Mouse (Mus musculus) T-helper 2 cell (primary cell): ENCODE measurements around the gene Hnrnpd.

ENCODE experiments used
- in situ Hi-C: fragments of 300-600 bp; cut with MboI, MseI; formaldehyde crosslinking; loops from one replicate; pipeline ENCODE4 v1.15.1; 2025; ENCODE audit warnings: high pct_unique_total_duplicates

Hnrnpd gene

GRCm38 (mm10) chr5:99959960-99960359, 18.8 kb downstream of the Hnrnpd start:
- in situ Hi-C loops, result no loop called here

DNA sequence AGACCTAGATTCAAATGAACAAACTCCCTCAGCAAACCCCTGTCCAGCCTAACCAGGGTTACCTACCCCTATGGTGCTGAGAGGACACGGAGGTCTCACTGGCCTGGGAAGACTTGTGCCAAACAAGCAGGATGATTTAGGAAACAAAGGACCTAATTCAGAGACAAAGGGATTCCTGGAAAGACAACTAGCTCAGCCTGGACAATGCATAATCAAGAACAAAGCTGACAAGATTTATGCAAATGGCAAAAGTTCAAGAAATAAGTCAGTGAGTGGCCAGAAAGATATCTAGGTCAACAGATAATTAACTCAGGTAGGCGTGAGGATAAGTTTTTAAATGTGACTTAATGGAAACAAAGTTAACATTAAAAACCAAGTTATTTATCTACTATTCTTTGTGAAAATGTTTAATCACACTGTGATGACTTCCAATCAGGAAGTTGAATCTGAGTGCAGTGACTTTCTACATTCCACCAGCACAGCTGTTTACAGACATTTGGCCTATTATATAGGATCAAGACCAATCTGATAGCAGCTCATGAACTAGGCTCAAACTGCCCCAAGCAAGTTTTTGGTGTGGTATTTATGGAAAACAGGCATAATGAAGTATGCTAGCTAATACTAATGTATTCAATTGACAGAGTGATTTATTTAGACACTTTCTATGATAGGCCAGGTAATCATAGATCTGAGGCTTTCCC, 19.4 kb downstream of the Hnrnpd start:
- in situ Hi-C loops, result no loop called here

DNA sequence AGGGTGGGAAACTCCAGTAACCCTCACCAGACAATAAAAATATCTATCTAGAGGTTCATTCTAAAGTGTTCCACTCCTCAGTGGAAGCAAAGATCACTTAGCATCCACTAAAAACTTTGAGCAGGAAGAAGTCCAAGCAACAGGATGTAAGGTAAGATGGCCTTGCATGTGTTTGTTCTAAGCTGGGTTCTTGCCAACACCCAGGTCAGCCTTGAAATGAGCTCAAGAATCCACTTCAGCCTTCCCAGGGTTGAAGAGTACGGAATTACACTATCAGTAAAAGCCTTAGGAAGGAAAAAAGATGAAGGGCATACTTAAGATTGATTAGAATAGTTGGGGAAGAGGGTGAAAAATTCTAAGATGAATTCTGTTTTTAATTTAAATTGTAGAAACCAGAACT, 20.1 kb downstream of the Hnrnpd start:
- in situ Hi-C loops, result no loop called here

- in situ Hi-C loops, result no loop called here
Measured at GRCm38 (mm10) chr5:99953883-99954282, 24.9 kb downstream of the Hnrnpd start.

DNA sequence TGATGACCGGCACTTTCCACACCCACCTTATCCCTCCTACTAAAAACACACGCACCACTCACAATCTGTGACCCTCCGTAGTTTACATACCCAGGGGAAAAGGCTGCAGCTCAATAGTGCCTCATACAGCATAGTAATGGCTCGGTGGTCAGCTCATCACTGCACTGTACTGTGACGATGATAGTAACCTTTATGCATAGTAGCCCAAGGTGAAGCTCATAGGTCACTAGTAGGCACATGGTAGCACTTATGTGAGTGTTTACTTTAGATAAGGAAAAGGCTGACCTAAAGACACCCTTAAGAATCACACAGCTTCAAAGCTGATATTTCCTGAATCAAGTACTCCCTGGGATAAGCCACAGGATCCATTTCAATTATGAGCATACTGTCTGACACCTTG, 26.2 kb downstream of the Hnrnpd start:
- in situ Hi-C loops, result no loop called here

DNA sequence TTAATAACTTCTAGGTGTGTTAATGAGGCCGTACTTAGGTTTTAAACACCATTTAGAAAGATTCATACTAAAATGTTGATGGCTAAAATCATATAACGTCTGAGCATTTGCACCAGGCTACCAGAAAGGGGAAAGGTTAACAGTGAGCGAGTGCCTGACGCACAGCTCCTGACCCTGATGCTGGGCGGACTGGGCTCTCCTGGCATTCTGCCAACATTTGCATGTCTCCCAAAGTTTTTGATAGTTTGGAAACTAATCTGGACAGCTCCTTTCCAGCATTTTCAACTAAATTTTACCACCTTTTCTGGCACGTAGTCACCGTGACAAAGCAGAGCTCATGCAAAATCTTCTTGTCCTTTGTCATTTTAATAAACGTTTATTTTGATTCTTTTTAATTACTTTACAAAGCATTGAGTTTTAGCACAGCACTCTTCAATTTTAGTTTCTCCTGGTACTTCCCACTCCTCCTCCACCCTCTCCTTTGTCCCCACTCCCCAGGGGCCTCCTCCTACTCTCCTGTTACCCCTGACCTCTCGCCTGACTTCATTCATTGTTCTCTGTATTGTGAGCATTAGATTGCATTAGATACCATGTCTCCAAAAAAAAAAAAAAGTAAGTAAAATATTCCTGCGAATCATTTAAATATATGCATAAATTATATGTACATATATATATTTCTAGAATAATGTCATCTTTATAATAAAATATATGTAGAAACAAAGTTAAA, 36.8 kb downstream of the Hnrnpd start:
- in situ Hi-C loops, result no loop called here

GRCm38 (mm10) chr5:99941273-99941672, 37.5 kb downstream of the Hnrnpd start:
- in situ Hi-C loops, result no loop called here

DNA sequence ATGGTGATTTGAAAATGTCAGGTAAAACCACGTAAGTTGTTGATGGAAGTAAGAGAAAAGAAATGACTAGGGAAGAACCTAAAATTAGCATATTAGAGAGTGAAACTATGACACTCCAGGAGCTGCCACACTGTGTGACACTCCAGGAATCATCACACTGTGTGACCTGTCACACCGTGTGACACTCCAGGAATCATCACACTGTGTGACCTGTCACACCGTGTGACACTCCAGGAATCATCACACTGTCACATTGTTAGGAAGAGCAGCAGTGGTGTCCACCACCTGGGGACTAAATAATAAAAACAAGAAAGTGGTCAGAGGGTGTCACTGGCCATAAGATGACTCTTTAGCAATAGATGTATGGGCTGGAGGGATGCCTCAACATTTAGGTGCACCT, 39.3 kb downstream of the Hnrnpd start:
- in situ Hi-C loops, result no loop called here

GRCm38 (mm10) chr5:99931910-99932309, 46.8 kb downstream of the Hnrnpd start:
- in situ Hi-C loops, result no loop called here

- in situ Hi-C loops, result no loop called here
Measured at GRCm38 (mm10) chr5:99927951-99928350, 50.8 kb downstream of the Hnrnpd start.

DNA sequence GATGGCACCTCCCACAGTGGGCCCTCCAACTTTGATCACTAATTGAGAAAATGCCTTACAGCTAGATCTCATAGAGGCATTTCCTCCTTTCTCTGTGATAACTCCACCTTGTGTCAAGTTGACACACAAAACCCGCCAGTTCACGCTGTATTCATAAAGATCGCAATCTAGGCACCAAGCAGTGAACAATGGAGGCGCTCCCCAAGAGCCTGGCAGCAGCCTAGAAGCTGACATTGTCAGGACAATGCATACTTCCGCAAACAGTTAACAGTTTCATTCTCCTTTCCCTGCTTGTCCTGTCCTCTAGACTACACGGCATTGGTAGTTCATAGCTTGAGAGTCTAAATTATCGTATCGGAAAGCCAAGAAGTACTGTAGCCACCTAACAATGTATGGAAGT, 56.7 kb downstream of the Hnrnpd start:
- in situ Hi-C loops, result no loop called here

GRCm38 (mm10) chr5:99915494-99915893, 63.2 kb downstream of the Hnrnpd start:
- in situ Hi-C loops, result no loop called here

DNA sequence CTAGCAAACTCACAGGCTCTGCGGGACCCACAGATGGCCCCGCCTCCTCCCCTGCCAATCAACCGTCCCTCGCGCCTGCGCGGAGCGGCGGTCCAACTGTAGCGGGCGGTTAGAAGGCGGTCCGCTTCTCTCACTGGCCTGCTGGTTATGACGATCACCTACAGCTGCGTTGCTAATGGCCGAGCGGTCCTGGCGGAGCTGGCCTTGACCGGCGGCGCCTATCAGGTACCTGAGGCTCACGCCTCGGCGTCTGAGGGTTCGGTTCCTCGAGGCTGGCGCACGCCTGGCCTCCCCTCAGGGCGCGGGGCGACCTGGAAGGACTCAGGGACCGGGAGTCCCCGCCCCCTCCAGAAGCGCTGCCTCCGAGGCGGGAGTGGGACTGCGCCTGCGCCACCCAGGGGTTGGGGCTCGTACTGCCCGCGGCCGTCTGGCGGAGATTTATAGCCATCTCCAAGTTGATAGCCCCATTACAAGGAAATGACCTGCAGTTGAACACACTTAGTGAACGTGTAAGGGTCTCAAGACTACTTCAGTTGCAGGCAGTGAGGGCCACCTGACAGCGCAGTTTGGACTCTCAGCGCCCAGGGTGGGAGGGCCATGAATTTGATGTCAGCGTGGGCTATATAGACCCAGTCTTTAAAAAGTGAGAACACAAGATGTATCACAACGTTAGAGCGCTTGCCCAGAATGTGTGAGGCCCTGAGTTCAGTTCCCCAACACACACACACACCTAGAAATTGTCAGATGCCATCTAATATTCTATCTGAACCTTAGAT, 72.4 kb downstream of the Hnrnpd start, which contains the start of gene Vamp9:
TSS of gene Vamp9 (plus strand) at position 74 of the 776 bp plus-strand sequence.
- in situ Hi-C loops, result no loop called here
